Mouse (Mus musculus) mouse trophoblast stem cell (cell line): ENCODE data around the gene Rps8.
"Not testable (repeated sequence)": the region's sequence is repeated elsewhere in the genome, so short reads cannot be mapped to it uniquely, and the experiment has no call there.

Experiments used
- in situ Hi-C, 2 experiments: fragments of 300-500 bp; cut with MseI, MboI; formaldehyde crosslinking; loops; 2 replicates in 1 of 2; 3 replicates in 1 of 2; pipeline ENCODE4 v1.15.1; 2025

Gene Rps8

GRCm38 (mm10) chr4:117155792-117156355 lies at the start of gene Rps8:
Gene Rps8 (minus strand): TSS chr4:117156243.
- in situ Hi-C loops: no loop called here

DNA sequence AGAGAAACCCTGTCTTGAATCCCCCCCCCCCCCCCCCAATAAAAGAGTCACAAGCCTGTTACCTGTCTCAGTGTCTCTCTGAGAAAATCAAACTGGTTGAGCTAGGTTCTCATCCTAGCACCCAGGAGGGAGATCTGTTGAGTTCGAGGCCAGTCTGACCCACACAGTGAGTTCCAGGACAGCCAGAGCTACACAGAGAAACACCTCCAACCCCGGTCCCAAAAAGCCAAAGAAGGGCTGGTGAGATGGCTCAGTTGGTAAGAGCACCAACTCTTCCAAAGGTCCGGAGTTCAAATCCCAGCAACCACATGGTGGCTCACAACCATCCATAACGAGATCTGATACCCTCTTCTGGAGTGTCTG lies 46.9 kb upstream of the Rps8 start:
- in situ Hi-C loops: no loop called here

- in situ Hi-C loops: no loop called here
Observed at GRCm38 (mm10) chr4:117202046-117202991, 46.3 kb upstream of the Rps8 start.

GRCm38 (mm10) chr4:117191804-117192203 lies 35.8 kb upstream of the Rps8 start:
- in situ Hi-C loops: no loop called here

- in situ Hi-C loops: no loop called here
Observed at GRCm38 (mm10) chr4:117190660-117191059, 34.6 kb upstream of the Rps8 start.

GRCm38 (mm10) chr4:117189856-117190543 lies 34.0 kb upstream of the Rps8 start:
- in situ Hi-C loops: no loop called here

GRCm38 (mm10) chr4:117189382-117189855 lies 33.4 kb upstream of the Rps8 start:
- in situ Hi-C loops: no loop called here

GRCm38 (mm10) chr4:117188969-117189368 lies 32.9 kb upstream of the Rps8 start:
- in situ Hi-C loops: no loop called here

GRCm38 (mm10) chr4:117182759-117183096 lies 26.7 kb upstream of the Rps8 start:
- in situ Hi-C loops: not testable (repeated sequence)

DNA sequence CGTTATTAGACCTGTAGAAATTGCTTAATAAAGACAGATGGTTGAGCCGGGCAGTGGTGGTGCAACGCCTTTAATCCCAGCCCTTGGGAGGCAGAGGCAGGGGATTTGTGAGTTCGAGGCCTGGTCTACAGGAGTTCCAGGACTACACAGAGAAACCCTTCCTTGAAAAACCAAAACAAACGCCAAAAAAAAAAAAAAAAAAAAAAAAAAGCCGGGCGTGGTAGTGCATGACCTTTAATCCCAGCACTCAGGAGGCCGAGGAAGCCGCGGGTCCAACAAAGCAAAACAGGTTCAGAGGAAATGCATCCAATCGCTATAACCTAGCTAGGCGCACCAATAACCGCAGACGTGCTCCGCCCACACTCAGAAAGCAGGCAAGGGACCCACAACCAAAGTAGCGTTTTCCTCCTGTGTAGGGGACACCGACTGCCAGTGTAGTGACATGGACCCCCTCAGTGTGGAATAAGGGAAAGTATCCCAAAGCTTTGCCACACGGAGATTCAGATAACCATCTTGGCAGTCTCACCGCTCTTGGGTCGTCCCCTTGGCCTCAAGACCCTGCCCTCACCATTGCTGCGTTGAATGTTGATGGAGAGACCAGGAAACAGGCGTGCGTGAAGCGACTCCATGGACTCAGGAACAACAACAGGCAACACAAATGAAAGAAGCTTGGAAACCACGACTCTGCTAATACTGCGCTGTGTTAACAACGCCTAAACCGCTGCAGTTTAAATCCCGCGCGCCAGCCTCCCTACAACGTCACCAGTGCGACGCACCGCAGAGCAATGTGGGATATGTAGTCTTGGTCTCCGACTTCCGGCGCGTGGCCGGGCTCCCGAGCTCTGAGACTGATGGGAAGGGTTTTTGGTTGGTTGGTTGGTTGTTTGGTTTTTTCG lies 26.1 kb upstream of the Rps8 start, which contains the start of gene Kif2c:
Gene Kif2c, minus strand, starts transcription at position 777 of the 896 bp plus-strand sequence.
- in situ Hi-C loops: no loop called here

DNA sequence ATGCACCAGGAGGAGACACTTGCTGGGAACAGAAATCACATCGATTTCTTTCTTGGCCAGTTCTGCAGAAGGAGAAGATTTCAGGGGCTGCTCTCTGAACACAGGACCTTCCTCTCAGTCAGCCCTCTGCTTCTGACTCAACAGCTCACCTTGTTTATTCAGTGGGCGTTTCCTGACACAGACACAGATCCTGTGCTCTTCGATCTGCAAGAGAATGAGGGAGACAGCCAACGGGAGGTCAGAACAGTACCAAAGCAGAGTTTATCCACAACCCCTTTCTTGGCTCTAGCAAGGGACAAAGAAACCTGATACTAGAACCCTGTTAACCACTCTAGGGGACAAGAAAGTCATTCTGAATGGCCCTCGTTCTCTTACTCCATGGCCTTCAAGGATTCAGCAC lies 13.9 kb upstream of the Rps8 start:
- in situ Hi-C loops: no loop called here

GRCm38 (mm10) chr4:117161183-117161582 lies 5.1 kb upstream of the Rps8 start:
- in situ Hi-C loops: no loop called here

- in situ Hi-C loops: no loop called here
Observed at GRCm38 (mm10) chr4:117159666-117160065, 3.6 kb upstream of the Rps8 start.

DNA sequence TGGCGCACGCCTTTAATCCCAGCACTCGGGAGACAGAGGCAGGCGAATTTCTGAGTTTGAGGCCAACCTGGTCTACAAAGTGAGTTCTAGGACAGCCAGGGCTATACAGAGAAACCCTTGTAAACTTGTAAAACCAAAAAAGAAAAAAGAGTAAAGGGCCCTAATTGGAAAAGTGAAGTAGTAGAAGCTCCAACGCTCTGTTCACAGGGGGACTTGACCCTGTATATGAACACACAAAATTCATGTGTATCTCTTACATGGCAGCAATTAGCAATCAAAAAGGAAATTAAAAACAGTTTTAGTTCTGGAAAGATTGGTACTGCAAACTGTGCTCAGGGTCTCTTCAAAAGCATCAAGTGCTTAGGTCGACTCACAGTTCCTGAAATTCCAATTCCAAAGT lies 329 bp upstream of the Rps8 start:
- in situ Hi-C loops: no loop called here

GRCm38 (mm10) chr4:117155020-117155791 lies 837 bp downstream of the Rps8 start:
- in situ Hi-C loops: no loop called here

DNA sequence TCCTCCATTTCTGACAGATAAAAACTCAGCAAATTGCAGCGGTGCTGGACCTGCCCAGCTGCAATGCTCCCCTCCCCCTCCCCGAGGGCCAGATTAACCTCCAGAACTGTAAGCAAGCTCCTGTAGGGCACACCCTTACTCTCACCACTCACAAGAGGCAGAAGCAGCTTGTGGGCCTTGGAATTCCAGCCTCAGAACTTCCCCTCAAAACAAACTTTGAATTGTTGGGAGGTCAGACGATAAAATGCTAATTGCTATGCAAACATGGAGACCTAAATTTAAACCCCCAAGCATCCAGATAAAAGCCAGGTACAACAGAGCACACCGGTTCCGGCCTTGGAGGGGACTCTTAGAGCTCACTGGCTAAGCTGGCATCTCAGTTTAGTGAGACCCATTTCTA lies 3.3 kb downstream of the Rps8 start:
- in situ Hi-C loops: no loop called here

GRCm38 (mm10) chr4:117151416-117151815 lies 4.6 kb downstream of the Rps8 start:
- in situ Hi-C loops: no loop called here

DNA sequence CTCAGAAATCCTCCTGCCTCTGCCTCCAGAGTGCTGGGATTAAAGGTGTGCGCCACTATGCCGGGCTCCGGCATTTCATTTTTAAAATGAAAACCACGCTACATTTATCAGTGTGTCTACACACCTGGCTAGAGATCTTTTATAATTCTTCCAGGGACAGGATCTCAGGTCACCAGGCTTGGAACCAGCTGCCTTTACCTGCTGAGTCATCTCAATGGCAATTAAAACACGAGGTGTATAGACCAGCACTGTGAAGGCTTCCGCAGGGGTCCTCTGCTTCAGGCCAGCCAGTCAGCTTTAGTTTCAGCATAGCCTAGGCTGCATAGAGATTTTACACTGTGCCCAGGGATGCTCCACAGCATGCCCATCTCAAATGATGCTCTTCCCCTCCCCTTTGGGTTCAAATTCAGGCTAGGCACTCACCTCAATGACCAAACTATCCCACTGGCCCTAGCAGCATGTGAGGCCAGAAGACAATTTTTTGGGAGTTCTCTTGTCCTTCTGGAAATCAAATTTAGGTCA lies 5.8 kb downstream of the Rps8 start:
- in situ Hi-C loops: no loop called here

DNA sequence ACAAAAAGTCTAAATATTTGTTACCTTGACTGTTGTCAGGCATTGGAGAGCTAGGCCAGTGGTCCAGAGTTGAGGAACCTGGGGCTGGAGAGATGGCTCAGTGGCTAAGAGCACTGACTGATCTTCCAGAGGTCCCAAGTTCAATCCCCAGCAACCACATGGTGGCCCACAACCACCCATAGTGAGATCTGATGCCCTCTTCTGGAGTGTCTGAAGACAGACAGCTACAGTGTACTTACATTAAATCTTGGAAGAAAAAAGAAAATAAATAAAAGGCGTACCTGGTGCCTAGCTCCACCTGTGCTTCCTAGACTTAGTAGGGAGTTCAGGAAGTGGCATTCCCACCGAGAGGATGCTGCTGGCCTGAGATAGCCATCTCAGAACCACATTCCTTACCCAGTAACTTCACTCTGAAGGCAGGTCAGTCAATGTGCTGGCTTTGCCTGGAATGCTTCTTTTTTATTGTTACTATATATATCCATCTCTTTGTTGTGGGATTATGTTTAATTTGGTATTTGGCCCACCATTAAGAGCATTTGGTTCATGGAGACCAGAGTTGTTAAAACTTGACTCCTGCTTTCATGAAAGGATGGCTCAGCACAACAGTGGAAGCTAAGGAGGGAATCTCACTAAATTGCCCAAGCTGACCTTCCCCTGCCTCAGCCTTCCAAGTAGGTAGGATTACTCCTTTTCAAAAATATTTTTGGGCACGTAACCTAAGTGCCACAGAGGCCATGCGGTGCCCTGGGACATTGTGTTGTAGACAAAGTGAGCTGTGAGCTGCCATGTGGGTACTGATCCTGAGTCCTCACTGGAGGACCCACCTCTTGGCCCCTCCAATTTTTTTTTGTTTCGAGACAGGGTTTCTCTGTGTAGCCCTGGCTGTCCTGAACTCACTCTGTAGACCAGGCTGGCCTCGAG lies 6.5 kb downstream of the Rps8 start:
- in situ Hi-C loops: no loop called here
